Mouse (Mus musculus) heart, adult 9 months (tissue): ENCODE results near the gene Slc16a14.

Experiments
- DNase-seq, 2 experiments: peaks; one replicate each; pipeline ENCODE4 v3.0.0; 2022; ENCODE audit warnings: low spot score in 2 of 2

Slc16a14 gene

DNA sequence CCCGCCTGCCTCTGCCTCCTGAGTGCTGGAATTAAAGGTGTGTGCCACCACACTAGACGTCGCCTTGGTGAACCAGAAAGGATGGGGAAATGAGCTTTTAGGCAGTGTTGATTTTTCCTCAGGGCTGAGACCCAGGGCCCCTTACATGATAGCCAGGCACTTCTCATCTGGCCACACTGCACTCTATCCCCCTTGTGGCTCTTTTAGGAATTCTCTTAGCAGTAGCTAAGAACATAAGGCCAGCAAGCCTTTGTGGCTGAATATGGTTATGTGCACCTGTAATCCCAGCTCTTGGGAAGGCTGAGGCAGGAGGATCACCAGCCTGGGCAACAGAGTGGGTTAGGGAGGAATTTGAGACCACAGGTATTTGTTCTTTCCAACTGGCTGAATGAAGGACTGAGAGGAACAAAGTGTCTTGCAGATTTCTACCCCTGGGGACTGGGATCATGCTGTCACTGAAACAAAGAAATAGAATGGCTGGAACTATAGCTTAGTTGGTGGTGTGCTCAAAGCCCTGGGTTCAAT is 68.2 kb downstream of the Slc16a14 start:
- DNase-seq, result no peak

DNA sequence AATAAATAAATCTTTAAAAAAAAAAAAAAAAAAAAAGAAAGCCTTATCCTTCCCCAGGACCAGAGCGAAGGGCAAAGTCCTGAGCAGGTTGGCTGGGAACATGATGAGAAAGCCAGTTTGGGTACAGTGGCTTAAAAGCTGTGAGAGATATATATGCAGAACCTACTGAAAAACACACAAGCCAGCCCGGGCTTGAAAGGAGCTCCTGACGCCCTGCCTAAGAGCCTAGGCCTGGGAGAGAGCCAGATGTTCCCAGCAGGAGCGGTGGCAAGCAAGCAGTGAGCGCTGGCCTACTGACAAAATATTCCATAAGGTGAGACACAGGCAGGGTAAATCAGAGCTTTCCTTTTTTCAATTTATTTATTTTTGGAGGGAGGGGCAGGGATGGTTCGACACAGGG is 68.7 kb downstream of the Slc16a14 start:
- DNase-seq, result no peak

GRCm38 (mm10) chr1:84864645-84865044 is 70.3 kb downstream of the Slc16a14 start:
- DNase-seq, result no peak

- no peak for DNase-seq
Observed at GRCm38 (mm10) chr1:84861255-84861630, 73.7 kb downstream of the Slc16a14 start.

DNA sequence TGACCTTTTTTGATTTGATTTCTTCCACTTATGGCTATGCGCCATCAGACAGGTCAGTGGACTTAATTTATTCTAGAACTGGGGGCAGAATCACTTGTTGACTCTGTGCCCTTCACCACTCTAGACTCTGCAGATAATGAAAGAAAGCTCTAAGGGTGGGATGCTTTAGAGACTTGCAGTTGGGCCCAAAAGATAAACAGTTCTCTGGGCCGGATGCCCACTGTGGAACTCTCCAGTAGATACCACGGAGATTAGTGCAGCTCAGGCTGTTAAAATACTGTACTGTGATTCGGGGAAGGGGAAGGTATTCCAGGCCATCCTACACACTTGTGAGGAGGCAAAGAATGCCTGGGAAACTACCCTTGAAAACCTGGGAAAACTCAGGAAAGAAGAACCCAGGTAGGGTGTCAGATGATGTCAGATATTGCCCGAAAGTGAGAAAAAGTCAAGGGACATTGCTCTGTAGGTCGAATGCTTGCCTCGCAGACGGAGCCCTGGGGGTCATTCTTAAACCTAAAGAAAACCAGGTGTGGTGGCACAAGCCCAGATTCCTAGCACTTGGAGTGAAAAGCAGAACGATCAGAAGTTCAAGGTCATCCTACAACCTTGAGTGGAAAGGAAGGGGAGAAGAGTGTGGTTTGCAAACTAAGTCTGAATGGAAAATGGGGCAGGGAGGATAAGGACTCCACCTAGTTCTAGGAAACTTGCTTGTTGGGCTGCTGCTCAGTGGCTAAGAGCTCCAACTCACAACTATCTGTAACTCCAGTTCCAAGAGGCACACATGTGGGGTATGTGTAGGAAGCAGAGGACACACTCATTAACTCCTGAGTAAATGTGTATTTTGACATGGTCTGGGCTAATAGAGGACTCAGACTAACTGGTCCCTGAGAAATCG is 74.3 kb downstream of the Slc16a14 start:
- DNase-seq, result no peak

GRCm38 (mm10) chr1:84859597-84859996 is 75.3 kb downstream of the Slc16a14 start:
- DNase-seq, result no peak
